ENCODE assay signal across 26 mouse cellular contexts in genomic region chr13:54293006-54293405, GRCm38 (mm10).
"Had no signal": no experiment of that assay in that cellular context is flagged by ENCODE, and none has a peak within 500 bp of the region (broad histone marks: within the 10 kb centered on the region; RNA-seq: fewer than 3 reads in every experiment).

No protein-coding gene starts in this region.

- H3K9me3 ChIP-seq: heart, embryonic 10.5 days; heart, embryonic 12.5 days; hindbrain, embryonic 10.5 days; hindbrain, embryonic 12.5 days; intestine, embryonic 15.5 days; kidney, embryonic 15.5 days; limb, embryonic 10.5 days; limb, embryonic 12.5 days; liver, embryonic 13.5 days; liver, embryonic 15.5 days had no signal

- H3K4me3 ChIP-seq: gastrocnemius, adult 2 months; heart, embryonic 10.5 days; heart, embryonic 12.5 days; hindbrain, embryonic 10.5 days; hindbrain, embryonic 12.5 days; intestine, embryonic 15.5 days; kidney, embryonic 15.5 days; layer of hippocampus, adult 2 months; left cerebral cortex, adult 2 months; limb, embryonic 10.5 days; limb, embryonic 12.5 days; liver, embryonic 13.5 days; liver, embryonic 15.5 days had no signal

- H3K4me1 ChIP-seq: heart, embryonic 10.5 days; heart, embryonic 12.5 days; hindbrain, embryonic 10.5 days; hindbrain, embryonic 12.5 days; intestine, embryonic 15.5 days; kidney, embryonic 15.5 days; limb, embryonic 12.5 days; liver, embryonic 13.5 days; liver, embryonic 15.5 days had no signal

- H3K27me3 ChIP-seq: heart, embryonic 12.5 days; hindbrain, embryonic 12.5 days; intestine, embryonic 15.5 days; kidney, embryonic 15.5 days; liver, embryonic 13.5 days; liver, embryonic 15.5 days had no signal

- ATAC-seq: hindbrain, embryonic 16.5 days; inflammation-experienced regulatory T-cells, adult 6 months; intestine, embryonic 15.5 days; intestine, postnatal 0 days; liver, postnatal 0 days had no signal

- H3K27ac ChIP-seq: gastrocnemius, adult 2 months; heart, embryonic 10.5 days; hindbrain, embryonic 10.5 days; hindbrain, embryonic 12.5 days; hindbrain, embryonic 14.5 days; intestine, embryonic 15.5 days; kidney, embryonic 15.5 days; layer of hippocampus, adult 2 months; left cerebral cortex, adult 2 months; limb, embryonic 10.5 days; limb, embryonic 12.5 days; liver, embryonic 13.5 days; liver, embryonic 15.5 days had no signal

- H3K4me2 ChIP-seq: heart, embryonic 12.5 days; hindbrain, embryonic 12.5 days; hindbrain, embryonic 14.5 days; intestine, embryonic 15.5 days; kidney, embryonic 15.5 days; limb, embryonic 12.5 days; liver, embryonic 11.5 days; liver, embryonic 13.5 days; liver, embryonic 15.5 days had no signal

- H3K36me3 ChIP-seq: heart, embryonic 10.5 days; heart, embryonic 12.5 days; hindbrain, embryonic 10.5 days; hindbrain, embryonic 12.5 days; intestine, embryonic 15.5 days; kidney, embryonic 15.5 days; limb, embryonic 10.5 days; limb, embryonic 12.5 days; liver, embryonic 13.5 days; liver, embryonic 15.5 days had no signal

- H3K9ac ChIP-seq: heart, embryonic 12.5 days; hindbrain, embryonic 12.5 days; hindbrain, embryonic 14.5 days; intestine, embryonic 15.5 days; kidney, embryonic 15.5 days; limb, embryonic 12.5 days; liver, embryonic 13.5 days; liver, embryonic 15.5 days; liver, postnatal 0 days had no signal

- DNase-seq: gastrocnemius, adult 2 months; gastrocnemius, postnatal 10 days; gastrocnemius, postnatal 25 days; heart, adult 18-20 months; heart, postnatal 10 days; heart, postnatal 4 days; kidney, postnatal 10 days; liver; liver, embryonic 13.5 days; liver, postnatal 0 days had no signal
